Mouse (Mus musculus) c-Kit-positive CD71-positive TER-119-negative erythroid progenitor cells, embryonic 14.5 days (primary cell): ENCODE data around the gene Vkorc1.

ENCODE experiments used
- DNase-seq: peaks from one replicate; pipeline ENCODE4 v3.0.0-alpha.2; 2013; ENCODE audit warnings: low read depth

Vkorc1 gene

GRCm38 (mm10) chr7:127876467-127877348 lies 18.7 kb downstream of the Vkorc1 start, which contains the start of gene Zfp668:
Gene Zfp668 (minus strand): TSS chr7:127876828.
- DNase-seq = peak; percentile 93

GRCm38 (mm10) chr7:127876041-127876466 lies 19.4 kb downstream of the Vkorc1 start, which contains the start of gene Zfp646:
Gene Zfp646 (plus strand): TSS chr7:127876221.
- peak; percentile 68 for DNase-seq

GRCm38 (mm10) chr7:127875627-127876001 lies 19.8 kb downstream of the Vkorc1 start:
- peak; percentile 78 for DNase-seq

GRCm38 (mm10) chr7:127874812-127875626 lies 20.4 kb downstream of the Vkorc1 start:
- DNase-seq = no peak

- DNase-seq = no peak
Measured at GRCm38 (mm10) chr7:127870136-127870821, 25.1 kb downstream of the Vkorc1 start.

- no peak for DNase-seq
Measured at GRCm38 (mm10) chr7:127869149-127869810, 26.1 kb downstream of the Vkorc1 start.

GRCm38 (mm10) chr7:127867641-127868040 lies 27.8 kb downstream of the Vkorc1 start:
- DNase-seq = no peak

- no peak for DNase-seq
Measured at GRCm38 (mm10) chr7:127866434-127866833, 29.0 kb downstream of the Vkorc1 start.

- no peak for DNase-seq
Measured at GRCm38 (mm10) chr7:127858258-127858657, 37.2 kb downstream of the Vkorc1 start.

GRCm38 (mm10) chr7:127850906-127851305 lies 44.5 kb downstream of the Vkorc1 start:
- DNase-seq = no peak

GRCm38 (mm10) chr7:127849973-127850875 lies 45.2 kb downstream of the Vkorc1 start:
- no peak for DNase-seq
